Mouse (Mus musculus): ENCODE measurements around the gene Tcp10c.
"Not testable (repeated sequence)": the region's sequence is repeated elsewhere in the genome, so short reads cannot be mapped to it uniquely, and the experiment has no call there.

DNA sequence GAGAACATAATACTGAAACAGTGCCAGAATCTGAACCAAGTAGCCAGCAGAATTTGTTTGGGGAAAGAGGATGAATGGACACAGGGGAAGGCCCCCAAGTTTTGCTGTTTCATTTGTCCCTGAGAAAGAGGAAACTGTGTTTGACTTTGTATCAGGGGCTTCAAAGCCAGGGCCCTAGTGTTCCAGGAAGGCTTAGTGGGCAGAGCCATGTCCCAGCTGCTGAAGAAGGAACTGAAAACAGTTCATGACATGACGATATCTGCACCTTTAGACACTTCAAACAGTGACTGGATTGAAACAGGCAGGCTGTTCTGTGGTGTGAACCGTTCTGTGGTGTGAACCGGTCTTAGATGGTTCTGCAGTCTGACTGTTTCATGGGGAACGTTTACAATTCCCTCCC, 8.4 kb upstream of the Tcp10c start:
- TF ChIP-seq NANOG (IDR thresholded peaks at IDR 0.05; ENCODE audit: borderline replicate concordance, low read length); CTCF (conservative IDR thresholded peaks at IDR 0.05; ENCODE audit: low read length); POU5F1 (IDR thresholded peaks at IDR 0.05; ENCODE audit: borderline replicate concordance, low read length): not testable (repeated sequence)
